Mouse (Mus musculus) liver, embryonic 16.5 days (tissue): Measurements from ENCODE around the gene Tyms. TPM values are rescaled to one million over a fixed set of nuclear protein-coding genes. Genes with fewer than 3 reads are reported as not detected.
A peak's percentile ranks its signal among the peaks of the same experiment; 100 is the strongest.

ENCODE experiments used
- ATAC-seq: fragments of 200-750 bp; cut with Nextera tagmentation; 2 replicates; pipeline ENCODE4 v1.8.0; 2017; ENCODE audit warnings: low read depth, mild to moderate bottlenecking, moderate number of reproducible peaks, moderate library complexity
- H3K27ac ChIP-seq: fragments of 300-500 bp; sonication (generic); 2 replicates; pipeline ENCODE4 v1.5.1; 2014; ENCODE audit warnings: mild to moderate bottlenecking, low read length
- H3K27me3 ChIP-seq: fragments of 300-500 bp; sonication (generic); 2 replicates; pipeline ENCODE4 v1.6.1; 2014; ENCODE audit warnings: low read depth, low read length, mixed read lengths; ENCODE audit not compliant: control insufficient read depth, insufficient read depth
- H3K36me3 ChIP-seq: fragments of 300-500 bp; sonication (generic); 2 replicates; pipeline ENCODE4 v1.6.1; 2014; ENCODE audit warnings: mild to moderate bottlenecking; ENCODE audit not compliant: control insufficient read depth, insufficient read depth
- H3K4me1 ChIP-seq: fragments of 300-500 bp; sonication (generic); 2 replicates; pipeline ENCODE4 v1.6.1; 2014; ENCODE audit warnings: low read depth, low read length, mixed read lengths; ENCODE audit not compliant: control insufficient read depth
- H3K4me2 ChIP-seq: fragments of 300-500 bp; sonication (generic); 2 replicates; pipeline ENCODE4 v1.6.1; 2014; ENCODE audit warnings: low read depth, low read length, mixed read lengths
- H3K4me3 ChIP-seq: fragments of 300-500 bp; sonication (generic); 2 replicates; pipeline ENCODE4 v1.5.1; 2014; ENCODE audit warnings: low read depth, mild to moderate bottlenecking, low read length
- H3K9ac ChIP-seq: fragments of 300-500 bp; sonication (generic); 2 replicates; pipeline ENCODE4 v1.6.1; 2014; ENCODE audit warnings: low read depth, low read length
- H3K9me3 ChIP-seq: fragments of 300-500 bp; sonication (generic); replicated peaks from 2 replicates; pipeline ENCODE4 v1.6.1; 2016; ENCODE audit warnings: low read length; ENCODE audit not compliant: control insufficient read depth
- WGBS: fragments of 180-500 bp; shearing (Covaris S2); extraction: QIAGEN DNeasy Blood & Tissue Kit; methylation state at CpG from one replicate; pipeline ENCODE4 v1.1.7; 2014; ENCODE audit not compliant: insufficient replicate concordance; 5-methylcytosine and 5-hydroxymethylcytosine counted together
- polyA plus RNA-seq: library from polyadenylated mRNA; unstranded; fragments of >200 nt; fragmentation: Nextera tagmentation; extraction: Ambion mirVana; gene quantifications from 2 replicates; pipeline ENCODE4 v1.2.1, GENCODE M21; 2015

The Tyms gene
- polyA plus RNA-seq, 1 experiment from 2014 or later: 174 TPM

DNA sequence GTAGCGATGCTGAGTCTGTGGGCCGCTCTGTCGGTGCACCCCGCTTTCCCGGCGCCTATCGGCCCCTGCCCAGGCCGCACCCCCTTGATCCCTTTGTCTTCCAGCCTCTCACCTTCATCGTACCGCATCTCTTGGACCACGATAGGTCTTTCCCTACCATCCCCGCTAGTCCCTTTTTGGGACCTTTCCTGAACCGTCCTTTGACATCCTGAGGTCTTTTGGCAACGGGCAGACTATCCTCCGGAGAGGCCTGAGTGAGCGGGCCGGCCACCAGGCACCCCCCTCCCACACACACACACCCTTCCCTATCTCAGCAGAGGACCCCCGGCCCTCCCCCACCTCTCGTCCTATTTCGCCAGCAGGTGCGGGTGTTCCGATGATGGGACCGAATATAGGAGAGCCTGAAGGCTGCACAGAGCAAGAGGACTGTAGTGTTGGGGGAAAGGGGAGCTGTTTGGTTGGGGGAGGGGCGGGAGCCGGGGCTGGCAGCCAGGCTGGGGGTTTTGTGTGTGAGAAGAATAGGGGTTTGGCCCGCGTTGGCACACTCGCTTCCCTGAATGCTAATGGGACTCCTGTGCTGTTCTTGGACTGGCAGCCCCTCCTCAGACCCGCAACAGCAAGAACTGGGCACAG, 32.4 kb upstream of the Tyms start, which contains the start of gene 3110082J24Rik:
TSS of gene 3110082J24Rik (minus strand) at position 419 of the 633 bp plus-strand sequence.
- no peaks in the 10 kb centered on the region for H3K9me3 ChIP-seq
- peaks cover 7% of the 10 kb centered on the region for H3K4me1 ChIP-seq
- no peak within 1 kb of the TSS for H3K9ac ChIP-seq
- H3K27ac ChIP-seq: no peak within 1 kb of the TSS
- peak within 1 kb of the TSS; percentile 44 for H3K4me3 ChIP-seq
- peak within 1 kb of the TSS; percentile 49 for H3K4me2 ChIP-seq
- no peaks in the 10 kb centered on the region for H3K36me3 ChIP-seq
- H3K27me3 ChIP-seq: peaks cover 71% of the 10 kb centered on the region
- no peak for ATAC-seq
- WGBS: 3% methylated on average over 29 of the region's 29 CpGs

DNA sequence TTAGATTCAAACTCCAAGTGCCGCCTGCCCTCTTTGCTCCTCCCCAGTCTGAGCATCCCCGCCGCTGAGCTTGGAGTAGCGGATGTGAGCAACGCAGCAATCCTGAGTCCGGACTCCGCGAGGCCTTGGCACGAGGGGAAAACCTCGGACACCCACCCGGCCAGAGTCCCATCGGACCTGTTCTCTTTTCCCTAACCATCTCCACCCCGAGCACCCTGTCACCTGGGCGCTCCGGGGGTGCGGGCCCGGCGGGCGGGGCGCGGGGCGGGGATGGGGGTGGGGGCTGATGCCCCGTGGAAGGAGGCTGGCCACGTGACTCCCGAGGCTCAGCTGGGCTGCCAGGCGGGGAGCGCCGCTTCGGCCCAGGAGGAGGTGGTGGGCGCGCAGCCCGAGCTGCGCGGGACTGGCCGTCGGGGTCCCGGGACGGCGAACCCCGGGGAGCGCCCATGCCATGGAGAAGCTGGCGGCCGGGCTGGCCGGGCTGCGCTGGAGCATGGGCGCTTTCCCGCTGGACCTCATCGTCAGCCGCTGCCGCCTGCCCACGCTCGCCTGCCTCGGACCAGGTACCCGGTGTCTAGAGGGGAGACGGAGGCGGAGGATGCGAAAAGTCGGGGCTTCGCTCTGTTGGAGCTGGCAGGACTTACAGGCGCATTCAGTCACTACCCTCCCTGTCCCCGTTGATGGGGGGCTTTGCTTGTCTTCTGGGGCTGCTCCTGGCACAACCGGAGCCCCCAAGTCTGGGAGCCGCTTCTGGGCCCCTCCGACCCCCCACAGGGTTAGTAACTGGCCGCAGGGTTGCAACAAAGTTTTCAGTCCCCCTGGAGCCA, 31.6 kb upstream of the Tyms start, which contains the start of gene Garem2:
TSS of gene Garem2 (plus strand) at position 321 of the 827 bp plus-strand sequence.
- peak within 1 kb of the TSS; percentile 49 for H3K4me2 ChIP-seq
- peak within 1 kb of the TSS; percentile 44 for H3K4me3 ChIP-seq
- no peaks in the 10 kb centered on the region for H3K36me3 ChIP-seq
- peaks cover 3% of the 10 kb centered on the region for H3K4me1 ChIP-seq
- no peak within 1 kb of the TSS for H3K9ac ChIP-seq
- no peak for ATAC-seq
- no peaks in the 10 kb centered on the region for H3K9me3 ChIP-seq
- H3K27me3 ChIP-seq: peaks cover 64% of the 10 kb centered on the region
- 1% methylated on average over 54 of the region's 65 CpGs for WGBS
- no peak within 1 kb of the TSS for H3K27ac ChIP-seq

DNA sequence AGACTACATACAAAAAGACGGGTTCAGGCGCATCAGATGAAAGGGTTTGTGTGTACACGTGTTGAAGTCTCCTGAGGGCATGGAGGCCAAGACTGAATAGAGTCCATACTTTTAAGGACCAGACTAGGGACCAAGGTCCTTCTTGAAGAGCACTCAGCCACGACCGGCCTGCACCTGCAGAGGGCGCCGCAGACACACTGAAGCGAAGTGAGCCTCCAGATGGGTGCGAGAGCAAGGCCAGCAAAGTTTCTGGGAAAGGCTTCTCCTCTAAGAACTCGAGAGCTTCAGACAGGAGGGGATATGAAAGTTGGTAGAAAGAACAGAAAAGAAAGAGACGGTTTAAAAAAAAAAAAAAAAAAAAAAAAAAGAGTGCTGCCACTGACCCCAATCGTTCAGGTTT, 30.9 kb upstream of the Tyms start:
- Histone ChIP-seq H3K9me3 (no peaks in the 10 kb centered on the region), H3K27me3 (peaks cover 57% of the 10 kb centered on the region), H3K4me2 (peak overlapping the region; percentile 49; the same call in 1 of the 2 replicates), H3K4me3 (no peak overlapping the region), H3K36me3 (no peaks in the 10 kb centered on the region), H3K9ac (no peak overlapping the region), H3K27ac (no peak overlapping the region), H3K4me1 (peaks cover 3% of the 10 kb centered on the region)
- WGBS: 1% methylated on average over 12 of the region's 12 CpGs
- no peak for ATAC-seq

DNA sequence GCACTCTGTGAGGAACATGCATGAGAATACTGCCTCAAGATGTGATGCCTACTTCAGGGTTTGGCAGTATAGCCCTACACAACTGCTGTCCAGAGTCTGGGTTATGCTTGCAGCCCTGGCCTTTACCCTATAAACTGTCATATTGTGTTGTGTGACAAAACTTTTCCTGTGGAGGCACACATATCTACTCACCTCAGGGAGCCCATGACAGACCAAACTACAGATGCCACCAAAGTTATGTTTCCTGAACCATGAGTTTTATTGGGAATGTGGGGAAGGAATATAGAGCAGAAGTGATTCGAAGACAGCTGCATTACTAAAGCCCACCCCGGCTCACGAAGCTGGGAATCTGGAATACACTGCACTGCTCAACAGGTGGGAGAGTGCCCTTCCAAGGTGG, 29.9 kb upstream of the Tyms start:
- 56% methylated on average over 3 of the region's 3 CpGs for WGBS
- H3K9me3 ChIP-seq: no peaks in the 10 kb centered on the region
- no peak overlapping the region for H3K4me2 ChIP-seq
- no peak overlapping the region for H3K4me3 ChIP-seq
- no peak for ATAC-seq
- H3K27me3 ChIP-seq: peaks cover 55% of the 10 kb centered on the region
- no peaks in the 10 kb centered on the region for H3K36me3 ChIP-seq
- H3K27ac ChIP-seq: no peak overlapping the region
- peaks cover 3% of the 10 kb centered on the region for H3K4me1 ChIP-seq
- no peak overlapping the region for H3K9ac ChIP-seq

DNA sequence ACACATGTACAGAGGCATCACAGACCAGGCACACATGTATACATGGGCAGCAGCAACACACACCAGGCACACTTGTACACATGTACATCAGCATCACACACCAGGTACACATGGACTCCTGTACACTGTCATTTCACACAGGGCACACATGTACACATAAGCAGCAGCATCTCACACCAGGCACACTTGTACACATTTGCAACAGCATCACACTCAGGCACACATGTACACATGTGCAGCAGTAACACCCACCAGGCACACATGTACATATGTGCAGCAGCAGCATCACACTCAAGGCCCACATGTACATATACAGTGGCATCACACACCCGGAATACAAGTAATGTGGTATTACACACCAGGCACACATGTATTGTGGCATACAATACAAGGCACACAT, 24.8 kb upstream of the Tyms start:
- Histone ChIP-seq H3K27ac (no peak overlapping the region), H3K9ac (no peak overlapping the region), H3K4me3 (no peak overlapping the region), H3K36me3 (no peaks in the 10 kb centered on the region), H3K4me1 (no peaks in the 10 kb centered on the region), H3K9me3 (no peaks in the 10 kb centered on the region), H3K27me3 (peaks cover 5% of the 10 kb centered on the region), H3K4me2 (no peak overlapping the region)
- ATAC-seq: no peak
- 68% methylated on average over 1 of the region's 1 CpGs for WGBS

DNA sequence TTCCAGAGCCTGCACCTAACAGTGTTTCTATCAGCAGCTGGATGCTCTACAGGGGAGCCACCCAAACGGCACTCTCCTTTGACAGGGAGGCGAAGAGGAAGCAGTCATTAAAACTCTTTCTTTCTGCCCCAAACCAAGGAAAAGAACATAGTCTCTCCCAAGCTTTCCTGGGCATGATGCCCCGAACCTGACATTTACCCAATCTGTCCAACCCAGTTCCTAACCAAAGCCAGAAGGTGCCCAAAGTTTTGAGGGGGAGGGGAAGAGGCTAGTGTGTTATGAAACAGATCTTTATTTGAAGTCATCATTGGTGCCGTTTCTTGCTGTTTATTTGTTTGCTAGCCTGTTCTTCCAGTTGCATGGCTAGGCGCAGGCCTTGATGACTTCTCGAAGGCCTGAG, 22.3 kb upstream of the Tyms start:
- Histone ChIP-seq H3K27me3 (no peaks in the 10 kb centered on the region), H3K9ac (no peak overlapping the region), H3K4me1 (no peaks in the 10 kb centered on the region), H3K4me3 (no peak overlapping the region), H3K9me3 (no peaks in the 10 kb centered on the region), H3K27ac (no peak overlapping the region), H3K36me3 (no peaks in the 10 kb centered on the region), H3K4me2 (no peak overlapping the region)
- no peak for ATAC-seq
- WGBS: 54% methylated on average over 6 of the region's 6 CpGs

DNA sequence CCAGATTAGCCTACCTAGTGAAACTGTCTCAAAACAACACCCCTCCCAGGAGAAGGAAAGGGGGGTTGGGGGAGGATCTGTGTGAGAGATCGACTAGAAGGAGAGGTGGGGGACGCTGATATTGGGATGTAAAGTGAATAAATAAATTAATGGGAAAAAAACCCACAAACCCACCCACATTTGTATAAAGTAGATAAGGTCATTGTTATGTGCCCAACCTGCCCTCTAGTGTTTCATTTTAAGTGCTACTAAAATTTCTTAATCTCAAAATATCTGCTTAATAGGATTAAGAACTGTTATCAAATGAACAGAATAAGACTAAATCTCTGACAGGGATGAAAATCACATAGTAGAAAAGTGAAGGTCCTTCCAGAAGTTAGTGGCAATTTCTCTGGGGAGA, 21.0 kb upstream of the Tyms start:
- WGBS: 31% methylated on average over 2 of the region's 2 CpGs
- Histone ChIP-seq H3K9ac (no peak overlapping the region), H3K4me1 (no peaks in the 10 kb centered on the region), H3K27ac (no peak overlapping the region), H3K36me3 (no peaks in the 10 kb centered on the region), H3K9me3 (no peaks in the 10 kb centered on the region), H3K4me3 (no peak overlapping the region), H3K4me2 (no peak overlapping the region), H3K27me3 (no peaks in the 10 kb centered on the region)
- ATAC-seq: no peak

DNA sequence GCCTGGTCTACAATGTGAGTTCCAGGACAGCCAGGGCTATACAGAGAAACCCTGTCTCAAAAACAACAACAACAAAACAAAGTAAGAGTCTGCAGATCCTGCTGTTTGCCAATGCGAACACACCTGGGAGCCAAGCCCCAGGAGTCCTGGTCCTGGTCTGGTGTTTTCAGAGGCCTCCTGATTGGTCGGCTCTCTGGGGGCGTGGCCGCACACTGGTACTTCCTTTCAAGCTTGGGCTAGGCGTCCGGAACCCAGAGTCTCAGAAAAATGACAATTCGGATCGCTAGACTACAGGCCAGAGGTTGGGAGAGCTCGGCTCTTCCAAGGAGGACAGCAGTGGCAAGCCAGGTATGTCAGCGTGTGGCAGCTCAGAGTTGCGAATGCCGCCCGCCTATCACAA, 19.3 kb upstream of the Tyms start:
- no peaks in the 10 kb centered on the region for H3K4me1 ChIP-seq
- H3K27ac ChIP-seq: no peak overlapping the region
- ATAC-seq: no peak
- H3K4me3 ChIP-seq: no peak overlapping the region
- H3K9me3 ChIP-seq: no peaks in the 10 kb centered on the region
- 45% methylated on average over 13 of the region's 13 CpGs for WGBS
- no peaks in the 10 kb centered on the region for H3K27me3 ChIP-seq
- 0 out of 2 replicates have a peak overlapping the region, but pooled peaks have one; percentile 30 for H3K4me2 ChIP-seq
- no peaks in the 10 kb centered on the region for H3K36me3 ChIP-seq
- H3K9ac ChIP-seq: no peak overlapping the region

DNA sequence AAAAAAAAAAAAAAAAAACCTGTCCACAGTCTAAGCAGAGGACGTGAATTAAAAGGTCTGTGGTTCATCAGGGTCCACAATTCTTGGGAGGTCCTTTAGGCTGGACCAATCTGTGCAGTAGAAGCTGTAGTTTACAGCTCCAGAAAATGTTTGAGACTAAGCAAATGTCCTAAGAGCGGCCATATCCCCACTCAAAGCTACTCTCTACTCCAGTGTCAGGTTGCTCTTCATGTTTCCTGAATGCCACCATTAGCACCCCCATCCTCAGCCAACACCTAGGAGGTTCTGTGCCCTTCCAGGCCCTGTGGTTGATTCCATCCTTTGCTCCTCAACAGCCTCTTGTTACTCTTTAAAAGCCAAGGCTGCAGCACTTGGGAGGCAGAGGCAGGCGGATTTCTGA, 1.0 kb downstream of the Tyms start:
- ATAC-seq: no peak
- peaks cover 7% of the 10 kb centered on the region for H3K4me1 ChIP-seq
- peak overlapping the region; percentile 91 for H3K4me3 ChIP-seq
- no peaks in the 10 kb centered on the region for H3K27me3 ChIP-seq
- peak overlapping the region; percentile 89 for H3K9ac ChIP-seq
- H3K4me2 ChIP-seq: peak overlapping the region; percentile 72
- WGBS: 17% methylated on average over 3 of the region's 3 CpGs
- H3K9me3 ChIP-seq: no peaks in the 10 kb centered on the region
- H3K27ac ChIP-seq: 0 out of 2 replicates have a peak overlapping the region, but pooled peaks have one; percentile 5
- H3K36me3 ChIP-seq: peaks cover 34% of the 10 kb centered on the region
